Mouse (Mus musculus) right cerebral cortex, postnatal 10 days (tissue): ENCODE measurements around the gene Samt2.
"Not testable (repeated sequence)": the region's sequence is repeated elsewhere in the genome, so short reads cannot be mapped to it uniquely, and the experiment has no call there.

Experiments
- DNase-seq, 2 experiments: peaks; one replicate each; pipeline ENCODE4 v3.0.0; 2021; ENCODE audit warnings: low spot score in 2 of 2

The Samt2 gene

GRCm38 (mm10) chrX:154579260-154579659 lies at the start of gene Samt2:
Samt2 (minus strand) TSS chrX:154579360.
- not testable (repeated sequence) for DNase-seq
